Mouse (Mus musculus) gonadal fat pad, adult 2 months (tissue): Measurements from ENCODE around the gene Pdk3. TPM values are rescaled to one million over a fixed set of nuclear protein-coding genes. Genes with fewer than 3 reads are reported as not detected.

ENCODE experiments used
- polyA plus RNA-seq: library from polyadenylated mRNA; depleted of rRNA; stranded (reverse); fragments of >200 nt; gene quantifications from 2 replicates; pipeline ENCODE4 v1.2.3, GENCODE M21; 2012; rRNA removed

The Pdk3 gene
- polyA plus RNA-seq, 1 experiment, result 15.5 TPM

Other genes starting within 250 kb of the Pdk3 start
- 0.90 and 1.5 TPM in 2 replicates for gene Pola1, start 200.0 kb downstream of the Pdk3 start, polyA plus RNA-seq
- gene Pcyt1b, start 177.3 kb downstream of the Pdk3 start, polyA plus RNA-seq, result 0.75 and 1.2 TPM in 2 replicates
- gene AU015836, start 136.5 kb upstream of the Pdk3 start, polyA plus RNA-seq, result not detected in 2 replicates